Mouse (Mus musculus): ENCODE data around the gene Msh2. TPM values are rescaled to one million over a fixed set of nuclear protein-coding genes. Genes with fewer than 3 reads are reported as not detected.
"Not testable (repeated sequence)": the region's sequence is repeated elsewhere in the genome, so short reads cannot be mapped to it uniquely, and the experiment has no call there.

Msh2 gene
- 10 to 100 TPM; 15.8 to 16.2 TPM for total RNA-seq (2021)

DNA sequence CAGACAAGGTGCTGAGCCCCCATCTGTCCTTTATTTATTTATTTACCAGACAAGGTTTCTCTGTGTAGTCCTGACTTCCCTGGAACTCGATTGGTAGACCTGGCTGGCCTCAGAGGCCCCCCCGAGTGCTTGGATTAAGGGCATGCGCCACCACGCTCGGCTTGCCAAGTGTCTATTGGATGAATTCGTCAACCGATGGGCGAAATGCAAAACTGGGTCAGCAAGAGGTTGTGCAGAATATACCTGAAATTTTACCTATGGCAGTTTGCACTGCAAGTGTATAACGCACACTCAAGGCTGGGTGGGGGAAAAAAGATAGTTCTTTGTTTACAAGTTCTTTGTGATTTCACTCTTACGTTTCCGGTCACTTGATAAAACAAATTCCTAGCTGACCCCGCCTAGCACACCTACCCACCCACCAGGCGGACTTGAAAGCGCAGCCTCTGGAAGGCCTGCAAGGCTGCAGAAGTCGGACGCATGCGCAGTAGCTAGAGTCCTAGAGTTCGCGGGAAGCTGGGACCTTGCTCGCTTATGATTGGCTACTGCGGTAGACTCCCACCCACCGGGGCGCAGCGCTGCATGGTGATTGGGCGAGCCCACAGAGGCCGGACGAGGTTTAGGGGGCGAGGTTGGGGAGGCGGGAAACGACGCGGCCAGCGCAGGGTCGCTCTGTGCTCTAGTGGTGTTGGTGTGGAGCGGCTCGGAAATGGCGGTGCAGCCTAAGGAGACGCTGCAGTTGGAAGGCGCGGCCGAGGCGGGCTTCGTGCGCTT is at the start of gene Msh2:
Msh2 (plus strand) TSS at position 441 of the 771 bp plus-strand sequence.
- DNase-seq = peak; percentile 99
- intact Hi-C loops (cut with DNase I) = no loop called here

DNA sequence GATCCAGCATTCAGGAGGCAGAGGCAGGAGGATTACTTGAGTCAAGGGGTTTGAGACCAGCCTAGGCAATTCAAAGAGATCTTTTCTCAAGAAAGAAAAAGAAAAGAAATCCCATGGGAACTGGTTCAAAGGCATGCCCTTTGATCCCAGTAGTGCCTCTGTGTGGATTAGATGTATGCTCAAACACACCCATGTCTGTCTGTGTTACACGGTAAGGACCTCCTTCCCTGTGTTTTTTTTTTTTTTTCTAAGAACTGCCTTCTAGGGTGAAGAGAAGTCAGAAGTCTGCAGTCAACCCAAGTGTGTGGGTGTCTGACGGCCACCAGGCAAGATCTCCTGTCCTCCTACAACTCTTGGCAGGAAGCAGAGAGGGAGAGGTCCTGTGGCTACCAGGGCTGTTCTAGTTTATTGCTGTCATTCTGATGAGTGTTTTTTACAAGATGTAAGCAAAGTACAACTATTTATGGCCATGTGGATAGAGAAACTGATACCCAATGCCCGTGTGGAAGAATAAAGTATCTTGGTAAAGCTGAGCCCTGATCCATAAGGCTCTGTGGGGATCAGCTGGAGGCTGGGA is 46.5 kb upstream of the Msh2 start:
- DNase-seq = no peak
- intact Hi-C loops (cut with DNase I) = no loop called here

DNA sequence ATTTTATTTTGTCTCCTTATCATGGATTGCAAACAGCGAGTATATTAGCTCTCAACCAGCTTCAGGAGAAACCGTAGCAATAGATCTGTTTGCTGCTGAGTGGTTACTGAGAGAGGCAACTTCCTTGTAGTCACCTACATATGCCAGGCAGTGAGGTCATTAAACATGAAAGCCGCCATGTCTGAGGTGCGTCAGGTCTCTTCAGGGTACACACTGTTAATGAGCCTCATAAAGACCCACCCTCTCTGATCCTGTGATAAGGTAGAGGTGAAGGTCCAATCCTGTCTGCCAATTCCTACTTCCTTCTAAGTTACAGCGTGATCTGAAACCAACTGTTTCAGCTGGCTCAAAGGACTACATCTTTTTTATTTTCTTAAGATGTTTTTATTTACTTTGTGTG is 44.0 kb upstream of the Msh2 start:
- intact Hi-C loops (cut with DNase I) = no loop called here
- no peak for DNase-seq

DNA sequence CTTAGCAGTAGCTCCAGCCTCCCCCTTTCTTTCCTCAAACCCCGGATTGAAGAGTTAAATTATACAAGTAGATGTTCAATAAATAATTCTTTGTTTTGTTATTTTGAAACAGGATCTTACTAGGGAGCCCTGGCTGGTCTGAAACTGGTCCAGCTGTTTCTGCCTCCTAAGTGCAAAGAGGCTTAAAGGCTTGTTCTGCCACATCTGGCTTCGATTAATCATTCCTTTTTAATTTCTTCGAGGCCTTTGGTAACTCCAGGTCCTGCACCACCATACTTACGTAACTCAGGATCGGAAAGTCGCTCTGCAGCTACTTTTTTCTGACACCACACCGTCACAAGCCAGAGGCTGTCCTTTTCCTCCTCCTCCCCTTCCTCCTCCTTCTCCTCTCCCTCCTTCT is 43.4 kb upstream of the Msh2 start:
- DNase-seq = no peak
- intact Hi-C loops (cut with DNase I) = no loop called here

DNA sequence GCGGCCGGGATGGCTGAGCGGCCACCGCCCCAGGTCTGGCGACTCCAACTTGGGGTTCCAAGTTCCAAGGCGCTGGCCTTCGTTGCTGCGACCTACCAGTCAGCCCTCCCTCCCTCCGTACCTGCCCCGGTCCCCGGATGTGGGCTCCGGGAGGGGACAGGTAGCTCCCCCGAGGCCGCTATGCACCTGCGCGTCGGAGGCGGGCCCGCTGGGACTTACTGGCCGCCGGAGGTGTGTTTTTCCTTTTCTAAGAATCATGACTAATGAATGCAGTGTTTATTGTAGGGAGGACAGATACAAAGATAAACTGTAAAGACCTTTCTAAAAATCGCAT is 35.1 kb upstream of the Msh2 start:
- DNase-seq = no peak
- intact Hi-C loops (cut with DNase I) = no loop called here

DNA sequence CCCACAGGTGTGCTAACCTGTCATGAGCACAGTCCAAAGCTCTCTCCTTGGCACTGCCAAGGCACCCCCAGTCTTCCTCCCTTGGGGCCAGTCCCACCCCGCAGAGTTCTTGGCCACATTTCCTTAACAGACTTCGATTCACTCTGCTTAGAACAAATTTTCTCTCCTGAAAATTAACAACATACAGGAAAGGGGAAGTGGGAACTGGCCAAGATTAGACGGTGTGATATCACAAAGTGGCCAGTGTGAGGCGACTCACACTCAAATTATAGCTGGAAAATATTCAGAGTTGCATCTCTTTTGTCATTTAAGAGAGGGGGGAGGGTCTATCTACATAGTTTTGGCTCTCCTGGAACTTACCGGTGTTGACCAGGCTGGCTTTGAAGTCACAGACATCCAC is 32.9 kb upstream of the Msh2 start:
- intact Hi-C loops (cut with DNase I) = no loop called here

DNA sequence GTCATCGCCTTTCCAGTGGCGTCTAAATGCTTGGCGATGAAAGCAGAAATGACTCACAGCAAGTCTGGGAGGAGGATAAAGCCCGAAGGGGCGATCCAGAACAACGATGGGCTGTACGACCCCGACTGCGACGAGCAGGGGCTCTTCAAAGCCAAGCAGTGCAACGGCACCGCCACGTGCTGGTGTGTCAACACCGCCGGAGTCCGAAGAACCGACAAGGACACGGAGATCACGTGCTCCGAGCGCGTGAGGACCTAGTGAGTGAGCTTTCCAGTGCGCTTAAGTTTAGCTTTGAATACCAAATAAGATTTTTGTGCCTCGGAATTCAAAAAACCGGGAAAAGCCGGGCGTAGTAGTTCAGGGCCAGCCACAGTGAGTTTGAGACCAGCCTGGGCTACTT is 31.9 kb upstream of the Msh2 start:
- intact Hi-C loops (cut with DNase I) = no loop called here
- DNase-seq = no peak

More for the DNA sequence above, 32.9 kb upstream of the Msh2 start:
- no peak for DNase-seq

DNA sequence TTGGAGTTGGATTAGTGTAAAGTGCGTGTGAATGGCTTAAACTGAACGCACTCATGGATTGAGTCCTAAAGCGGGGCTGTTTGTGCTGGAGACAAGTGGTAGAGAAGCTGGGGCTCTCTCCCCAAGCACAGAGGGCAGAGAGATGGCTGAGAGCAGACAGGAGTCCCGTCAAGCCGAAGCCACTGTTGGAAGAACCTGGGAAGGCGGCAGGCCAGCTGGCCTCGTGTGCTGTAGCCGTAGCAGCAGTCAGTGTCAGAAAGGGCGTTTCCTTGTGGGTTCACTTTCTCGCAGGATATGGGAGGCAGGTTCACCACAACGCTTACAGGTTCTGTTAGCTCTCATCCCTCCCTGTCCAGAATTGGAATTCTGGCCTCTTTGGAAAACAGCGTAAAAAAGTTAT is 31.1 kb upstream of the Msh2 start:
- intact Hi-C loops (cut with DNase I) = no loop called here
- no peak for DNase-seq

DNA sequence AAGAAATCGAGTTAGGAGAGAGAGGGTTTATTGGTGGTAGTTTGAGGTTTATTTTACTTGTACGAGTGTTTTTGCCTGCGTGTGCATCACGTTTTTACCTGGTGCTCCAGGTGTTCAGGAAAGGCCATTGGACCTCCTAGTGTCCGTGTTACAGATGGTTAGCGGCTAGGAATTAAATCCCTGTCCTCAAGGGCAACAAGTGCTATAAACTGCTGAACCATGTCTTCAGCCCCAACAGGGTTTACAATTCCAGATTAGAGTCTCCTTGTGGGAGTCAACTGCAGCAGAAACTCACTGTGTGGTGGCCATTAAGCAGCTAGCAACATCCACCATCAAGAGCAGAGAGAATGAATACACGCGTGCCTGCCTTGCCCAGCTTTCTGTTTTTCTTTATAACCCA is 29.4 kb upstream of the Msh2 start:
- no peak for DNase-seq
- intact Hi-C loops (cut with DNase I) = no loop called here

DNA sequence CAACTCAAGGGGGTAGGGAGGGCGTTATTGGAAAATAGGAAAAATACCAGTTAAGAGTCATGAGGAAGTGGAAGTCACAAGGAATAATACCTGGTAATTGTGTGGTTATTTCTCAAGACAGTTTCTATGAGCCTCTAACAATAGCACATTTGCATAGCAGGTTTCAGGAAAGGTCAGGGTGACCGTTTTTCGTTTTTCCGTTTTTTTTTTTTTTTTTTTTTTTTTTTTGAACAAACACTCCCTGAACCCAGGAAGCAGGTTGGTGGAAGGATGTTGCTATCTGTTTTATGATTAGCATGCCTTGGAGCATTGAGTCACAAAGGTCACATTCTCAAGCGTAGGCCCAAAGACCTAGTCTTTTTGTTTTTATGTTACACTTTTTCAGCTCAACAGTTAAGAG is 16.5 kb upstream of the Msh2 start:
- not testable (repeated sequence) for DNase-seq

DNA sequence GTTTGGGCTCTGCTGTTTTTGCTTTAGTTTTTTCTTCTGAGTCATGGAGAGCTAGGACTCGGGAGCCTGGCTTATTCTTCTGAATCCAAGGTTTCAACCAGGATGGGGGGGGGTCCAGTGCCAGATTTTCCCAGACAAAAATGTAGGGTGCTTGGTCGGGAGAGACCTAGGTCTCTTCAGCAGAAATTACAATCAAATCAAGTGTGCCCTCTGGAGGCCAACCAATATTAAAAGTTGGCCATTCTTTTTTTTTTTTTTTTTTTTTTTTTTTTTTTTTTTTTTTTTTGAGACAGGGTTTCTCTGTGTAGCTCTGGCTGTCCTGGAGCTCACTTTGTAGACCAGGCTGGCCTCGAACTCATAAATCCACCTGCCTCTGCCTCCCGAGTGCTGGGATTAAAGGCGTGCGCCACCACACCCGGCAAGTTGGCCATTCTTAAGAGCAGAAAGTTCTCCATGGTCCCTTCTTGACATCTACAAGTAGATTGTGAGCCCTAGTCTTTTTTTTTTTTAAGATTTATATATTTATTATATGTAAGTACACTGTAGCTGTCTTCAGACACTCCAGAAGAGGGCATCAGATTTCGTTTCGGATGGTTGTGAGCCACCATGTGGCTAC is 10.1 kb upstream of the Msh2 start:
- not testable (repeated sequence) for DNase-seq
- intact Hi-C loops (cut with DNase I) = loop anchor here (5.0 to 10.0 kb wide), 2 partner anchors 207 to 345 kb away; no protein-coding TSS in a partner anchor

More for the DNA sequence above, 16.5 kb upstream of the Msh2 start:
- intact Hi-C loops (cut with DNase I) = not testable (repeated sequence)

DNA sequence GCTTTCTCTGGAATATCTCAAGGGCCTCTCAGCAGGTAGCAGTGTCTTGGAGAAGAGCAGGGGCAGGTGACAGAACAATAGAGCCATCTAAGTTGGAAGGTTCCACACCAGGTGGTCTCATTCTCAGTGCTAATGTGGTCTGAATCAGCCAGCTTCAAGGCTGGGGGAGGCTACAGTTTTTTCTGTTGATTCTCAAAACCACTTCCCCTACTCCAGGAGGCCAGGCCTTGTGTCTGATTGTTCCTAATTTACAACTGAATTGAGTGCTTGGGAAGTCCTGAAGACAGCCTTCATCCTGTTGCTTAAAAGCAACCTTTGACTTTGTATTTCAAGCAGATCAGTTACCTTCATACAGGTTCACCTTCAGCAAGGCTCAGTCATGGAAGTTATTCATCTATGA is 7.9 kb upstream of the Msh2 start:
- intact Hi-C loops (cut with DNase I) = loop anchor here (5.0 to 10.0 kb wide), 2 partner anchors 209 to 347 kb away; no protein-coding TSS in a partner anchor
- DNase-seq = no peak

DNA sequence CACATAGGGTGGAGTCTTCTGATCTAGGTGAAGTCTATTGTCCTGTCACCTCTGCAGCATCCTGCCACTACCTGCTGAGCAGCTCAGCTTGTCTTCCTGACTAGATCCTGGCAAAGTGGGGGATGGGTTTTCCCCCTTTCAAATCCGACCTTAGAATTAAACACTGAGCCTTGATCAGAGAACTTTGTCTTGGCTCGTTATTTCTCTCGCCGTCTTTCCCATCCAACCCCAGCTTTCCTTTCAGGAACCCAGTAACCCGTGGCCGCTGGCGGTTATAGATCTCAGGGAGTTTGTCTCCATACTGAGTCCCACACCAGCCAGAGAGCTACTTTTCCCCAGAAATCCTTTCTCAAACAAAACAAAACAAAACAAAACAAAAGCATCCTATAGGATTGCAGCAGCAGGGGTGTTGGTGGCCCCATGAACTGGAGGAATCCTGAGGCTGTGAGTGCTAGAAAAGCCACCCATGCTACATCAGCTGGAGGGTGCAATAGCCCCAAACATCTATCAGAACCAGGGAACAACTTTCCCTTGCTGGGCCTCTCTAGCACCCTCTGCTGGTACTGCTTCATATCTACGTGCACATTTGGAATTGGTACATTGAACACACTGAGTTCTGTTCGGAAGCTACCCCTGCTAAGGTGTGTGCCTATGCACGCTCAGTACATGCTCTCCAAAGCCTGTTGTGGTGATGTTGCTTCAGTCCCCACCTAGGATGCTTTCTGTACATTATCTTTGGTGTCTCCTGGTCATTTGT is 6.9 kb upstream of the Msh2 start:
- intact Hi-C loops (cut with DNase I) = loop anchor here (1.0 to 10.0 kb wide), 2 partner anchors 63 to 210 kb away; no protein-coding TSS in a partner anchor
- peak; percentile 59 to 78 for DNase-seq

DNA sequence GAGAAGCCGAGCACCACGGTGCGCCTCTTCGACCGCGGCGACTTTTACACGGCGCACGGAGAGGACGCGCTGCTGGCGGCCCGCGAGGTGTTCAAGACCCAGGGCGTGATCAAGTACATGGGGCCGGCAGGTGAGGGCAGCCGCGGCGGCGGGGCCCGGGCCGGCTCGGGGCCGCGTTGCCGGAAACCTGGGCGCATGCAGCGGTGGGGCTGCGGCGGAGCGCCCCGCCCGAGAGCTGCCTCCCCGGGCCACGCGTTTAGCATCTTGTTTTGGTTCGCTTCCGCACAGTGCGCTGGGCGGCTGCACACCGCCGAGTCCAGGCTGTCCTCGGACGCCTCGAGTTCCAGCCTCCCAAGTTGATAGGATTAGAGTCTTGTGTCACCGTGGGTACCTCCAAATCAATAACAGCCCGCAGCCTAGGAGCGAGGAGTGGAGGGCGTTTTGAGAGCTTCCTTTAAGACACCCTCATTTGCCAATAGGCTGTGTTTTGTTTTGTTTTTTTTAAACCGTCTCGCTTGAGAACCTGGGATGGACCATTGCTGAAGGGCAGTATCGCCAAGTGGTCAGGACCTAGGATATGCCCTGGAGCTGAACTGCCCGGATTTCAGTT is 652 bp downstream of the Msh2 start:
- intact Hi-C loops (cut with DNase I) = no loop called here
- DNase-seq = no peak

DNA sequence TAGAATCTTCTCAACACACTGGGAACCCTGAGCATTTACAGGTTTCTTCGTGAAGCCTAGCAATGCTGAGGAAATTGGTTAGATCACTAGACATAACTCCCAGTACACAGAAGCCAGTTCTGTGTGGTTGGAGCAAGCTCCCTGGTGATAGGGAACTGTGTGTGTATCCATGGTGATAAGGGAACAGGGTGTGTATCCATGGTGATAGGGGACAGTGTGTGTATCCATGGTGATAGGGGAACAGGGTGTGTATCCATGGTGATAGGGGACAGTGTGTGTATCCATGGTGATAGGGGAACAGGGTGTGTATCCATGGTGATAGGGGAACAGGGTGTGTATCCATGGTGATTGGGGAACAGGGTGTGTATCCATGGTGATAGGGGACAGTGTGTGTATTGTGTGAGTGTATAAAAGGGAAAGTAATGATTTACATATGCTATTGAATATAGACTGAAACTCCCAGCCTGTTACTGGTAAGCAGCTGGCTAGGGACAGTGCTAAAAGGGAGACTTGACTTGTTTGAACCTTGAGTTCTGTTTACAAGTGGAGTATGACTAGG is 4.9 kb downstream of the Msh2 start:
- intact Hi-C loops (cut with DNase I); DNase-seq: not testable (repeated sequence)

DNA sequence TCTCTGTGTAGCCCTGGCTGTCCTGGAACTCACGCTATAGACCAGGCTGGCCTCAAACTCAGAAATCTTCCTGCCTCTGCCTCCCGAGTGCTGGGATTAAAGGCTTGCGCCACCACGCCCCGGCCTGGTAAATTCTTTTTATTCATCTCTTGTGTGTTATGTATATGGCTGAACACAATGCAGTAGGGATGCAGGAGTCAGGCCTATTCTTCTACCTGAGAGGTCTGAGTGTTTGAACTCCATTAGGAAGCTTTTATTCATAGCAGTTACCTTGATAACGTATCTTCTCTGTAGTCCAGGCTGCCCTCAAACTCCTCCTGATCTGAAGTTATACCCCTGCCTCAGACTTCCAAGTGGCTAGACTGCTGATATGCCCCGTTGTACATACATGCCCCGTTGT is 5.5 kb downstream of the Msh2 start:
- DNase-seq = no peak
- intact Hi-C loops (cut with DNase I) = no loop called here

DNA sequence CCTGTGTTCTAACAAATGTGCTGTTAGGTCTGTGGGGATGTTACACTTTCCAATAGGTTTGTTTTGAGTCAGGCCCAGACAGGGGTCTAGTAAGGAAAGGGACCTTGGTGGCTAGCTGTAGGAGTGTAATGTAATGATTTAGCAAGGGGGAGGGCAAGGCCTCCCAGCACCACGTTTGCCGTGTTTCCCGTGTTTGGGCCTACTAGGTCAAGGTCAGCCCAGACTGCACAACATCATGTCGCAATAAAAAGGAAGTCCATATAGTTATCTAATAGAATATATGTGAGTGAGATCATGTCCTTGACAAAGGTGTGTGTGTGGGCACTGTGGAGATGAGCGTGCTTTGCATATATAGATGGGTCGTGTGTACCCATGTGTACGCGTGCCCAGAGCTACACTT is 17.1 kb downstream of the Msh2 start:
- intact Hi-C loops (cut with DNase I) = no loop called here

DNA sequence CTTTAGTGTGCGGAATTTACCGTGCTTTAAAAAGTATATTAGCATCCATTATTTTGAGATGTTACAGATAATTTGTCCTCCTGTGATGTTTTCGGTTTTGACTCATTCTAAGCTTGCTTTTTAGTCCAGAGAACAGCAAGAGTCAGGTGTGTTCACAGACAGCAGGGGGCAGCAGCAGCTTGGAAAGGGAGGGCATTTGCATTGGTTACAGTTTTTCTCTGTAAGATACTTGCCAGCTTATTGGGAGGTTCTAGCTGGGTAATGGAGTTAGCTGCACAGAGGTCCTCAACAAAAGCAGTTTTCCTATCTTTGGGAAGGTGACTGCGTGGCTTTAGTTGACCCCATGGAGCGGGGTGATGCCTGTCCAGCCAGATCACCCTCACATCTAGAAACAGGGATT is 19.8 kb downstream of the Msh2 start:
- intact Hi-C loops (cut with DNase I) = loop anchor here (1.0 to 5.0 kb wide), 2 partner anchors 185 to 257 kb away; no protein-coding TSS in a partner anchor
- peak; percentile 57 to 81 for DNase-seq

More for the DNA sequence above, 17.1 kb downstream of the Msh2 start:
- DNase-seq = no peak

DNA sequence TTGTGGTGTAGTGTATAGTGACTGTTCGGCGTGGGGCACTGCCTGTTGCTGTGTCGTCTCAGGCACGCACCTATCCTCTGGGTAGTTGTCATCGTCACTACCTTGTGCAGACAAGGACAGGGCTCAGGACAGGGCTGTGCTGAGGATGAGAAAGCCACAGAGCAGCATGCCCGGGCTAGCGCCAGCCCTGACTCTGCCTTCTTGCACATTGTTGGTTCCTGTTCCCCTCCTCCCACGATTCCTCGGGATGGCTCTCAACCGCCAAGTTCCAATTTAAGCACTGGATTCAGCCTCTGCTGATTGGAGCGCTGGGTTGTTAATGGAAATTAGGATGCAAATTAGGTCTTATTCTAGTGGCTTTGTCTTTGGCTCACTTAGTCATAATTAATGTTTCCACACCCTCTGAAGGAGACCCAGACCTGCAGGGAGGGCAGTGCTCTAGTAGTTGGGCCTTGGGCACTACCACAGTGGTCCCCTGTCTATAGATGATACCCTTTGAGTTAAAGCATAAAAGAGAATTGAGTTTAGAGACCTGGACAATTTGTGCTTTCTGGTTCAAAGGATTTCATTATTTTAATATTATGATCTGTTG is 23.8 kb downstream of the Msh2 start:
- no peak for DNase-seq
- intact Hi-C loops (cut with DNase I) = no loop called here

DNA sequence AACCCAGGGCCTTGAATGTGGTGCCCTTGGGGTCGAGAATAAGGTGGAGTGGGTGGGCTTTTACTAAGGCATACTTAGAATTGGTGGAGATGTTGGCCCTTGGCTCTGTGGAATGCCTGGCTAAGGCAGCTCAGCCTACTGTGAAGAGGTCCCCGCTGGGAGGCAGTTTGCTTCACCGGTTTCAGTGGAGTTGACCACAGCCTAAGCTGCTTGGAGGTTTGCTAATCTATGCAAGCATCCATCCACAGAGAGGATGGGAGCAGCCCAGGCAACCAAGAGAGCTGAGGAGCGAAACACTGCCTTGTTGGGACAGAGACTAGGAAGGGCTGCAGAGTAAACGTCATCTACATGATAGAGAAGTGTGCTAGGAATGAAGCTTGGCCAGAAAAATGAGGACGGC is 24.7 kb downstream of the Msh2 start:
- no peak for DNase-seq
- intact Hi-C loops (cut with DNase I) = no loop called here

Measured in heart, postnatal 10 days (tissue).